Mouse (Mus musculus): ENCODE results near the gene Zcchc8. TPM values are rescaled to one million over a fixed set of nuclear protein-coding genes. Genes with fewer than 3 reads are reported as not detected.

Gene Zcchc8
- total and polyA plus RNA-seq, 3 experiments: 18.4 to 57.4 TPM; not detected in 1

DNA sequence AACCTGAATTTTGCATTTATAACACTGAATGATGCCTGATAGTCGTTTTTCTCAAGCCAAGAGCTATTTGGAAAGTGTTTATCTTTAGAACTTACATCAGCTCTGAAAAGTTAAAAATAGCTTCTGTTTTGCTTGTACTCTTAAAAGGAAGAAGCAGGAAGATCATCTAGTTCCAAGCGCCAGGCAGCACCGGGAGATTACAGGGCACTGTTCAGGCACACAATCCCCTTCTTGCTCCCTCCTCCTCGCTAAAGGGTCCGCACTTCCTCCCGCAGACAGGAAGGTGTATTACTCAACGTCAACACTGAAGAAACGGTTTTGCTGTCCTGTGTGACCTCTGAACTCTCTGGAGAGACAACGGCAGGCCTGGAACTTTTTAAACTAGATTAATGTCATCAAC lies 58.8 kb downstream of the Zcchc8 start:
- Histone ChIP-seq H3K9ac (ENCODE audit: control insufficient read depth, low read depth, low read length, poor library complexity, severe bottlenecking) (no peak overlapping the region), H3K4me1 (ENCODE audit: control insufficient read depth in 1 of 2, insufficient read depth in 2 of 2, low read length in 2 of 2) (peaks cover 2% of the 10 kb centered on the region in 2 experiments; a peak in 3 of 4 replicates), H3K27me3 (ENCODE audit: control insufficient read depth in 1 of 2, insufficient read depth in 2 of 2, low read length in 2 of 2) (no peaks in the 10 kb centered on the region), H3K79me2 (ENCODE audit: control insufficient read depth, insufficient read depth, low read length, poor library complexity) (no peaks in the 10 kb centered on the region), H3K36me3 (ENCODE audit: control insufficient read depth in 1 of 2, insufficient read depth in 2 of 2, low read length in 2 of 2) (no peaks in the 10 kb centered on the region; a peak in 1 of 4 replicates), H3K27ac (ENCODE audit: control insufficient read depth, low read depth, low read length) (no peak overlapping the region), H3K9me3 (replicated peaks; ENCODE audit: insufficient read depth, low read length) (no peaks in the 10 kb centered on the region), H3K4me3 (ENCODE audit: control insufficient read depth in 1 of 2, insufficient read depth in 1 of 2, low read depth in 2 of 2, low read length in 2 of 2) (no peak overlapping the region)
- TF ChIP-seq ZKSCAN1 (IDR thresholded peaks at IDR 0.05; ENCODE audit: low read depth, low read length): no peak
- TF ChIP-seq MEF2A (IDR thresholded peaks at IDR 0.05; ENCODE audit: extremely low read depth, insufficient replicate concordance, low read depth, low read length, poor library complexity, severe bottlenecking): peak; percentile 84; the same call in 1 of the 2 replicates
- no peak for TF ChIP-seq TAL1 (IDR thresholded peaks at IDR 0.05; ENCODE audit: low read length)
- no peak for DNase-seq (ENCODE audit: low read depth, low spot score)

DNA sequence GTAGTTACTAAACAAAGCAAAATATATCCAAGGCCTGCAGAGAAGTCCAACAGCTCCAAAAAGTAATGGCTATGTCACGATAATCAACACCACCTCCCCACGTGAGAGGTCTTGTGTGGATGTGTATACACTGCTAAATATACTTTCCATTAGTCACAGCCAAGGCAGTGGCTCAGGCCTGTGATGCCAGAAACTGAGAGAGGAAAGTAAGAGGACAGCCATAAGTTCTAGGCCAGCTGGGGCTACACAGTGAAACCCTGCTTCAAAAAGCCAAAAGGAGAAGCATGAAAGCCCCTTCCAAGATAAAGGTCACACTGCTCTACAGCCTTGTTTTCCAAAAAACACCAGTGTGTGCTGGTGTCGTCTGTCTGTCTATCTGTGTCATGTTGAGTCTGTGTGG lies 59.3 kb downstream of the Zcchc8 start:
- no peak overlapping the region for H3K4me3 ChIP-seq (ENCODE audit: control insufficient read depth in 1 of 2, insufficient read depth in 1 of 2, low read depth in 2 of 2, low read length in 2 of 2)
- TF ChIP-seq SIN3A (IDR thresholded peaks at IDR 0.05; ENCODE audit: low read length) (no peak), BHLHE40 (IDR thresholded peaks at IDR 0.05; ENCODE audit: borderline replicate concordance, low read depth, low read length) (no peak), MAX (IDR thresholded peaks at IDR 0.05; ENCODE audit: low read length) (no peak), ETS1 (IDR thresholded peaks at IDR 0.05; ENCODE audit: low read depth, low read length) (no peak), MXI1 (IDR thresholded peaks at IDR 0.05; ENCODE audit: low read depth, low read length) (no peak), TAL1 (IDR thresholded peaks at IDR 0.05; ENCODE audit: low read length) (no peak), MAFK (IDR thresholded peaks at IDR 0.05; ENCODE audit: borderline replicate concordance, low read depth, low read length) (no peak), RAD21 (IDR thresholded peaks at IDR 0.05; ENCODE audit: low read depth, low read length) (no peak), MYB (IDR thresholded peaks at IDR 0.05; ENCODE audit: low read depth, low read length) (no peak), ZC3H11A (IDR thresholded peaks at IDR 0.05; ENCODE audit: low read depth, low read length) (no peak), EP300 (IDR thresholded peaks at IDR 0.05; ENCODE audit: low read depth in 1 of 2, low read length in 2 of 2) (no peak), GATA1 (IDR thresholded peaks at IDR 0.05; ENCODE audit: low read depth, low read length) (no peak), KAT2A (conservative IDR thresholded peaks at IDR 0.05; ENCODE audit: low read depth, low read length) (no peak), USF1 (IDR thresholded peaks at IDR 0.05; ENCODE audit: low read depth, low read length) (no peak), NRF1 (IDR thresholded peaks at IDR 0.05; ENCODE audit: insufficient read depth, low read depth, low read length, poor library complexity, severe bottlenecking) (no peak)
- no peaks in the 10 kb centered on the region for H3K79me2 ChIP-seq (ENCODE audit: control insufficient read depth, insufficient read depth, low read length, poor library complexity)
- no peaks in the 10 kb centered on the region; a peak in 1 of 4 replicates for H3K36me3 ChIP-seq (ENCODE audit: control insufficient read depth in 1 of 2, insufficient read depth in 2 of 2, low read length in 2 of 2)
- no peaks in the 10 kb centered on the region for H3K27me3 ChIP-seq (ENCODE audit: control insufficient read depth in 1 of 2, insufficient read depth in 2 of 2, low read length in 2 of 2)
- H3K9me3 ChIP-seq (replicated peaks; ENCODE audit: insufficient read depth, low read length): no peaks in the 10 kb centered on the region
- no peak overlapping the region for H3K9ac ChIP-seq (ENCODE audit: control insufficient read depth, low read depth, low read length, poor library complexity, severe bottlenecking)
- DNase-seq (ENCODE audit: low read depth, low spot score): no peak
- H3K4me1 ChIP-seq (ENCODE audit: control insufficient read depth in 1 of 2, insufficient read depth in 2 of 2, low read length in 2 of 2): peaks cover 2% of the 10 kb centered on the region in 2 experiments; a peak in 3 of 4 replicates
- H3K27ac ChIP-seq (ENCODE audit: control insufficient read depth, low read depth, low read length): no peak overlapping the region

Data from MEL (cell line).